Mouse (Mus musculus): ENCODE data around the gene Cdh15. TPM values are rescaled to one million over a fixed set of nuclear protein-coding genes. Genes with fewer than 3 reads are reported as not detected.

The Cdh15 gene
- polyA plus RNA-seq, 1 experiment from 2014 or later: 0.10 TPM

DNA sequence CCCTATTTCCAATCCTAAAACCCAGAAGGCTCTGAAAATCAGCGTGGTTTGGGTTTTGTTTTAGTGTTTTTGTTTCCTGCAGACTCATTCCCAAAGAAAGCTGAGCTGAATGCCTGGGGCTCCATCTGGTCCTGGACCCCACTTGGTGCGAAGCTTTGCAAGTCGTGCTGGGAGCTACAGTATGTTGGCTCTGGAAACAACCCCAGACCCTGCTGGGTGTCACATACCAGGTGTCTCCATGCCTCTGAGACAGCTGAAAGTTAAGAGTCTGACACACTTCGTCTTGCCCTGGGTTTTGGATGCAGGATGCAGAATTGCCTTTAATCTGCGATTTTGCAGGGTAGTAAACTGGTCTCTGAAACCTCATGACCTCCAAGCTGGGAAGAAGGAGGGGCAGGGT is 23.2 kb upstream of the Cdh15 start:
- H3K4me1 ChIP-seq (ENCODE audit: insufficient read depth, low read depth, low read length): no peaks in the 10 kb centered on the region
- no peak for DNase-seq (ENCODE audit: low spot score)
- H3K9ac ChIP-seq (replicated peaks; ENCODE audit: low read depth): no peak overlapping the region
- H3K36me3 ChIP-seq (ENCODE audit: insufficient read depth, low read length): no peaks in the 10 kb centered on the region
- no peak overlapping the region for H3K27ac ChIP-seq (ENCODE audit: low read length)
- no peak overlapping the region for H3K4me2 ChIP-seq (replicated peaks; ENCODE audit: low read depth, low read length)
- H3K9me3 ChIP-seq (ENCODE audit: low read length): no peaks in the 10 kb centered on the region
- 50% methylated on average over 5 of the region's 5 CpGs for WGBS
- TF ChIP-seq CTCF (IDR thresholded peaks at IDR 0.05): no peak
- no peak for TF ChIP-seq EP300 (IDR thresholded peaks at IDR 0.05)
- no peaks in the 10 kb centered on the region for H3K27me3 ChIP-seq (replicated peaks; ENCODE audit: insufficient read depth, low read length)
- H3K4me3 ChIP-seq (ENCODE audit: low read depth, low read length): no peak overlapping the region
- no peak for ATAC-seq

DNA sequence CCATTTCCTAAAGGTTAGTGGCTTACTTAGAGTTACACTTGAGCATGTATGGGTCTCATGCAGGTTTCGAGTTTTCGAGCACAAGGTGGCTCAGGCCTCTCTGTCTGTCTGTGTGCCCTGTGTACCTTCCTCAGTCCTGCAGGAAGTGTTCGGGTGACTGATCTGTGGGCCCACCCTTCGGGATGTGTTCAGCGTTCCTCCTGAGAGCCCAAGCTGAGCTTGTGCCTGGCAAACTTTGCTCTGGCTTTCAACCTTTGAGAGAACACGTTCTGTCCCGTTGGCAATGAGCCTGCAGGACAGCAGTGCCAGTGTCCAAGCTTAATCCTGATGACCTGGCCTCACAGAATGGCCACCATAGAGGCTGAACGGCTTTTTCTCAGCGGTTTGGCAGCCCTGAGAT is 22.8 kb upstream of the Cdh15 start:
- Histone ChIP-seq H3K36me3 (ENCODE audit: insufficient read depth, low read length) (no peaks in the 10 kb centered on the region), H3K9ac (replicated peaks; ENCODE audit: low read depth) (no peak overlapping the region), H3K27ac (ENCODE audit: low read length) (no peak overlapping the region), H3K4me2 (replicated peaks; ENCODE audit: low read depth, low read length) (no peak overlapping the region), H3K4me1 (ENCODE audit: insufficient read depth, low read depth, low read length) (no peaks in the 10 kb centered on the region), H3K27me3 (replicated peaks; ENCODE audit: insufficient read depth, low read length) (no peaks in the 10 kb centered on the region), H3K4me3 (ENCODE audit: low read depth, low read length) (no peak overlapping the region), H3K9me3 (ENCODE audit: low read length) (no peaks in the 10 kb centered on the region)
- DNase-seq (ENCODE audit: low spot score): no peak
- ATAC-seq: no peak
- 66% methylated on average over 9 of the region's 9 CpGs for WGBS
- TF ChIP-seq EP300 (IDR thresholded peaks at IDR 0.05) (no peak), CTCF (IDR thresholded peaks at IDR 0.05) (no peak)

DNA sequence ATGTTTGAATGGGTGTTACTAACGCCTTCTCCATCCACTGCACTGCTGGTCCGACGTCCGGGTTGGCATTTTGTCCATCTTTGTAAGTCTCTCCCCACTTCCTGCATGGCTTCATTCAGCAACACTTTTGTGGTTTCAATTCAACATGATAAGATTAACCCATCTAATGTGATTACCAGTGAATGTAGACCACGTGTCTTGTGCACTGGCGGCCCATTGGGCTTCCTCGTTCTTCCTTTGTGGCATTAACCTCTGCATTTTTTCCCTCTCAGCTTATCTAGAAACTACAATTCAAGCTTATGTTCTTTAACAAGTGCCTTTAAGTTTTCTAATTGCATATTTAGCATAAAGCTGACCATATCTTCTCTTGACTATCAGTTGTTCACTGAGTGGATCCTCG is 22.4 kb upstream of the Cdh15 start:
- H3K4me2 ChIP-seq (replicated peaks; ENCODE audit: low read depth, low read length): no peak overlapping the region
- no peak overlapping the region for H3K4me3 ChIP-seq (ENCODE audit: low read depth, low read length)
- no peak for TF ChIP-seq CTCF (IDR thresholded peaks at IDR 0.05)
- no peak for TF ChIP-seq EP300 (IDR thresholded peaks at IDR 0.05)
- H3K27me3 ChIP-seq (replicated peaks; ENCODE audit: insufficient read depth, low read length): no peaks in the 10 kb centered on the region
- H3K4me1 ChIP-seq (ENCODE audit: insufficient read depth, low read depth, low read length): no peaks in the 10 kb centered on the region
- H3K9ac ChIP-seq (replicated peaks; ENCODE audit: low read depth): no peak overlapping the region
- DNase-seq (ENCODE audit: low spot score): no peak
- no peaks in the 10 kb centered on the region for H3K9me3 ChIP-seq (ENCODE audit: low read length)
- WGBS: 67% methylated on average over 8 of the region's 8 CpGs
- no peak overlapping the region for H3K27ac ChIP-seq (ENCODE audit: low read length)
- ATAC-seq: no peak
- no peaks in the 10 kb centered on the region for H3K36me3 ChIP-seq (ENCODE audit: insufficient read depth, low read length)

DNA sequence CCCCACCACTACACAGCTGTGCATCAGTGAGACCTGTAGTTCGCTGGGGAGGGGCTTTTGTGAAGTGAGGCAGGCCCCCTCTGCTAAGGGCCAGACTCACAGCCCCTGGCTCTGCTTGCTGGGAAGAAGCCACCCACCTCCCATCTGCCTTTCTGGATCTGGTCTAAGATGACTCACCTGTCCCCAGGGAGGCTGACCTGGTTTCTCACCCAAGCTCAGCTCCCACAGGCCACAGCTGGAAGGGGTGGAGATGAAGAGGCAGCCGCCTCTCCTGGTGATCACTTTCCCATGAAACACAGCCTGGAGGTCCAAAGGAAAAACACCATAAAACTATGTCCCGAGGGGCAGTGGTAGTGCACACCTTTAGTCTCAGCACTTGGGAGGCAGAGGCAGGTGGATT is 18.4 kb upstream of the Cdh15 start:
- no peak overlapping the region for H3K9ac ChIP-seq (replicated peaks; ENCODE audit: low read depth)
- H3K9me3 ChIP-seq (ENCODE audit: low read length): no peaks in the 10 kb centered on the region
- no peak overlapping the region for H3K27ac ChIP-seq (ENCODE audit: low read length)
- H3K4me3 ChIP-seq (ENCODE audit: low read depth, low read length): no peak overlapping the region
- H3K27me3 ChIP-seq (replicated peaks; ENCODE audit: insufficient read depth, low read length): no peaks in the 10 kb centered on the region
- ATAC-seq (no peak), DNase-seq (ENCODE audit: low spot score) (no peak)
- TF ChIP-seq CTCF (IDR thresholded peaks at IDR 0.05): no peak
- no peaks in the 10 kb centered on the region for H3K36me3 ChIP-seq (ENCODE audit: insufficient read depth, low read length)
- H3K4me2 ChIP-seq (replicated peaks; ENCODE audit: low read depth, low read length): no peak overlapping the region
- no peaks in the 10 kb centered on the region for H3K4me1 ChIP-seq (ENCODE audit: insufficient read depth, low read depth, low read length)
- WGBS: 71% methylated on average over 3 of the region's 3 CpGs

DNA sequence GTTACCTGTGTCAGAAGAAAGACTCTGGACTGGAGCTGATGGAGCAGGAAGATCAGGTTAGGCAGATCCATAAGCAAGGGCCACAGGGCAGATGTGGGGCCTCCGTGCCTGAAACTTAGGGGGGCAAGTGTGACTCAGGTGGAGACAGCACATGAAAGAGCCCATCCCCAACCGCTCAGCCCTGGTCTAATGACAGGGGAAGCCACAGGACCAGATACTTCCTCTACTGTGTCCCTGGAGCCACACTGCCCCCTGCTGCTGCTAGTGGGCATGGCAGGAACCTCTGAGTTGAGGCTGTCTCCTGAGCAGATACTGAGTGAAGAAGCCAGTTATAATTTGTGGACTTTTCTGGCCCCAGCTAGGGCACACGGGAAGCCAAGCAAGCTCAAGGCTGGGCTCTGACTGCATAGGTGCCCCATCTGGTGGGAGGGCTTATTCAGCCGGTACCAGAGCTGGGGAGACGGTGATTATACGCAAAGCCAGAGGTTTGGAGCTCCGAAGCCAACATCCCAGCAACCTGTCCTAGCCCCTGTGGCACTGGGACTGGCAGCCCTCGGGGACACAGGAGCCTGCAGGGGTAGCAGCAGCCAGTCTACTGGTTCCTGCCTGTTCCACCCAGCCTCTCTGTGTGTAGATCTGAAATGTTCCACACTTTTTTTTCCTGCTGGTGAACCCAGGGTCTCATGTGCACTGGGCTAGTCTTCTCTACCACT is 17.3 kb upstream of the Cdh15 start:
- Histone ChIP-seq H3K4me1 (ENCODE audit: insufficient read depth, low read depth, low read length) (no peaks in the 10 kb centered on the region), H3K9me3 (ENCODE audit: low read length) (no peaks in the 10 kb centered on the region), H3K27ac (ENCODE audit: low read length) (no peak overlapping the region), H3K4me2 (replicated peaks; ENCODE audit: low read depth, low read length) (no peak overlapping the region), H3K9ac (replicated peaks; ENCODE audit: low read depth) (no peak overlapping the region), H3K36me3 (ENCODE audit: insufficient read depth, low read length) (no peaks in the 10 kb centered on the region), H3K4me3 (ENCODE audit: low read depth, low read length) (no peak overlapping the region), H3K27me3 (replicated peaks; ENCODE audit: insufficient read depth, low read length) (no peaks in the 10 kb centered on the region)
- WGBS: 40% methylated on average over 8 of the region's 8 CpGs
- ATAC-seq (peak; percentile 81), DNase-seq (ENCODE audit: low spot score) (peak; percentile 74)
- TF ChIP-seq EP300 (IDR thresholded peaks at IDR 0.05) (no peak), CTCF (IDR thresholded peaks at IDR 0.05) (peak; percentile 99)

DNA sequence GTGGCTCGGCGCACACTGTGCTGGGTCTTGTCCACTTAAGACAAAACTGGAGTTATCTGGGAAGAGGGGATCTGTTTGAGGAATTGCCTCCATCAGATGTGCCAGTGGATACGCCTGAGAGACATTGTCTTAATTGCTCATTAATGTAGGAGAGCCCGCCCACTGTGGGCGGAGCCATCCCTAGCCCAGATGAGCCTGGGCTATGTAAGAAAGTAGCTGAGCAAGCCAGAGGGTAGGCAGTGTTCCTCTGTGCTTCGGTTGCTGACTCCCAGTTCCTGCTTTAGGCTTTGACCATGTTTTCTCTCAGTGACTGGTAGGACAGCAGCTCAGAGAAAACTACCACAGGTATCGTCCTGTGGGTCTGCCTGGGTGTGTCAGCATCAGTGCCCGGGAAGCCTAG is 13.3 kb upstream of the Cdh15 start:
- Histone ChIP-seq H3K9ac (replicated peaks; ENCODE audit: low read depth) (no peak overlapping the region), H3K27ac (ENCODE audit: low read length) (no peak overlapping the region), H3K36me3 (ENCODE audit: insufficient read depth, low read length) (no peaks in the 10 kb centered on the region), H3K4me2 (replicated peaks; ENCODE audit: low read depth, low read length) (no peak overlapping the region), H3K4me1 (ENCODE audit: insufficient read depth, low read depth, low read length) (no peaks in the 10 kb centered on the region), H3K4me3 (ENCODE audit: low read depth, low read length) (no peak overlapping the region), H3K9me3 (ENCODE audit: low read length) (no peaks in the 10 kb centered on the region), H3K27me3 (replicated peaks; ENCODE audit: insufficient read depth, low read length) (no peaks in the 10 kb centered on the region)
- WGBS: 83% methylated on average over 8 of the region's 8 CpGs
- ATAC-seq: no peak
- no peak for TF ChIP-seq CTCF (IDR thresholded peaks at IDR 0.05)
- no peak for TF ChIP-seq EP300 (IDR thresholded peaks at IDR 0.05)
- no peak for DNase-seq (ENCODE audit: low spot score)

DNA sequence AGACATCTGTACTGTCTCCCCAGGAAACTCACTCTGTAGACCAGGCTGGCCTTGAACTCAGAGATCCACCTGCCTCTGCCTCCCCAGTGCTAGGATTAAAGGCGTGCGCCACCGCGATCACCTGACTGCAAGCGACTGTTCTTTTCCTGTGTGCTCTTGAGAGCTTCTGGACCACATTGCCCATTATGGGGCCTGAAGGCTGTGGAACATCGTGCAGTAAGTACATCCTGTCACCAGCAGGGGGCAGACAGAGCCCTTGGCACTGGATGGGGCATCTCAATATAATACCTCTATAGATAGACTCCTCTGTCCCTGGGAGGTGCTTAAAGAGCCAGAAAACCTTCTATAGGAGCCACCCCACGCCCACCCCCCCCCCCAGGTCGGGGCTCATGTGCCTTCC is 12.8 kb upstream of the Cdh15 start:
- WGBS: 25% methylated on average over 7 of the region's 8 CpGs
- TF ChIP-seq CTCF (IDR thresholded peaks at IDR 0.05): peak; percentile 89
- no peak for TF ChIP-seq EP300 (IDR thresholded peaks at IDR 0.05)
- no peak overlapping the region for H3K4me2 ChIP-seq (replicated peaks; ENCODE audit: low read depth, low read length)
- H3K9ac ChIP-seq (replicated peaks; ENCODE audit: low read depth): no peak overlapping the region
- H3K4me1 ChIP-seq (ENCODE audit: insufficient read depth, low read depth, low read length): no peaks in the 10 kb centered on the region
- no peak overlapping the region for H3K4me3 ChIP-seq (ENCODE audit: low read depth, low read length)
- no peaks in the 10 kb centered on the region for H3K36me3 ChIP-seq (ENCODE audit: insufficient read depth, low read length)
- H3K27ac ChIP-seq (ENCODE audit: low read length): no peak overlapping the region
- peak; percentile 67 for ATAC-seq
- H3K9me3 ChIP-seq (ENCODE audit: low read length): no peaks in the 10 kb centered on the region
- H3K27me3 ChIP-seq (replicated peaks; ENCODE audit: insufficient read depth, low read length): no peaks in the 10 kb centered on the region
- DNase-seq (ENCODE audit: low spot score): peak; percentile 81

All from lung, postnatal 0 days (tissue).